ENCODE assay signal across 15 mouse cellular contexts in genomic region chr8:121936391-121936790, GRCm38 (mm10). TPM values are rescaled to one million over a fixed set of nuclear protein-coding genes. Genes with fewer than 3 reads are reported as not detected.
DNase-seq lines count a peak whose midpoint lies in the region; ATAC-seq and TF ChIP-seq lines count a peak whose summit lies in the region.
"Had no signal": no experiment of that assay in that cellular context is flagged by ENCODE, and none has a peak within 500 bp of the region (broad histone marks: within the 10 kb centered on the region; RNA-seq: fewer than 3 reads in every experiment).

No protein-coding gene starts in this region.

- TF ChIP-seq POLR2A in kidney, adult 2 months (IDR thresholded peaks at IDR 0.05; ENCODE audit: low read depth, low read length), result no peak

- H3K27me3 ChIP-seq in kidney, adult 2 months (replicated peaks; ENCODE audit: control insufficient read depth, insufficient read depth, low read length), result no peaks in the 10 kb centered on the region
- no peaks in the 10 kb centered on the region for H3K27me3 ChIP-seq in forebrain, postnatal 0 days (ENCODE audit: insufficient read depth, low read length)
- no peaks in the 10 kb centered on the region for H3K27me3 ChIP-seq in liver, postnatal 0 days (ENCODE audit: insufficient read depth, low read length)
- H3K27me3 ChIP-seq: heart, embryonic 13.5 days; stomach, embryonic 15.5 days had no signal

- H3K27ac ChIP-seq in kidney, adult 2 months (ENCODE audit: insufficient read depth, low read depth, low read length), result no peak overlapping the region
- 0 out of 2 replicates have a peak overlapping the region, but pooled peaks have one; percentile 72 for H3K27ac ChIP-seq in forebrain, postnatal 0 days (ENCODE audit: low read depth, low read length)
- H3K27ac ChIP-seq in liver, postnatal 0 days (ENCODE audit: low read depth), result no peak overlapping the region
- H3K27ac ChIP-seq: heart, embryonic 13.5 days; stomach, embryonic 15.5 days had no signal

- 64% methylated on average over 14 of the region's 14 CpGs for WGBS in kidney, adult 2 months
- WGBS in forebrain, postnatal 0 days, result 82% methylated on average over 14 of the region's 14 CpGs
- WGBS in liver, postnatal 0 days (ENCODE audit: insufficient replicate concordance), result 76% methylated on average over 14 of the region's 14 CpGs

- H3K9me3 ChIP-seq in forebrain, postnatal 0 days (ENCODE audit: low read length), result no peaks in the 10 kb centered on the region
- no peaks in the 10 kb centered on the region for H3K9me3 ChIP-seq in liver, postnatal 0 days (ENCODE audit: low read length)
- H3K9me3 ChIP-seq: stomach, embryonic 15.5 days had no signal

- no peak overlapping the region for H3K4me3 ChIP-seq in kidney, adult 2 months (ENCODE audit: insufficient read depth, low read depth, low read length)
- no peak overlapping the region for H3K4me3 ChIP-seq in forebrain, postnatal 0 days (ENCODE audit: low read depth, low read length)
- no peak overlapping the region for H3K4me3 ChIP-seq in liver, postnatal 0 days (ENCODE audit: low read depth, low read length)
- H3K4me3 ChIP-seq: heart, embryonic 13.5 days; stomach, embryonic 15.5 days had no signal

- no peak overlapping the region for H3K4me2 ChIP-seq in forebrain, postnatal 0 days (ENCODE audit: low read depth)
- no peak overlapping the region for H3K4me2 ChIP-seq in liver, postnatal 0 days (ENCODE audit: low read depth, low read length)
- H3K4me2 ChIP-seq: heart, embryonic 13.5 days; stomach, embryonic 15.5 days had no signal

- no peak overlapping the region for H3K9ac ChIP-seq in forebrain, postnatal 0 days
- no peak overlapping the region for H3K9ac ChIP-seq in liver, postnatal 0 days (replicated peaks)
- H3K9ac ChIP-seq: heart, embryonic 13.5 days; stomach, embryonic 15.5 days had no signal

- no peaks in the 10 kb centered on the region for H3K4me1 ChIP-seq in kidney, adult 2 months (ENCODE audit: control insufficient read depth, insufficient read depth, low read length)
- H3K4me1 ChIP-seq in forebrain, postnatal 0 days (ENCODE audit: insufficient read depth), result peaks cover 14% of the 10 kb centered on the region
- no peaks in the 10 kb centered on the region for H3K4me1 ChIP-seq in liver, postnatal 0 days (ENCODE audit: insufficient read depth)

- DNase-seq in cerebellum, postnatal 10 days, result peak; percentile 68 to 75
- DNase-seq in cerebellum, adult 9-11 months, result no peak
- peak; percentile 51 for DNase-seq in kidney, postnatal 10 days
- DNase-seq in kidney, adult 2 months, result no peak
- no peak for DNase-seq in forebrain, postnatal 0 days
- peak; percentile 60 for DNase-seq in mesoderm, embryonic 11.5 days (ENCODE audit: low read depth, low spot score)
- no peak for DNase-seq in liver, postnatal 0 days
- no peak for DNase-seq in ovary, postnatal 14 days (ENCODE audit: low spot score)
- DNase-seq: kidney, adult 18-20 months; liver had no signal

- TF ChIP-seq EP300 in liver, postnatal 0 days (IDR thresholded peaks at IDR 0.05; ENCODE audit: low read depth), result no peak

- ATAC-seq in forebrain, postnatal 0 days, result no peak
- no peak for ATAC-seq in liver, postnatal 0 days

- TF ChIP-seq CTCF in kidney, adult 2 months (conservative IDR thresholded peaks at IDR 0.05; ENCODE audit: insufficient read depth, insufficient read length, low read depth, low read length), result no peak
- no peak for TF ChIP-seq CTCF in forebrain, postnatal 0 days (IDR thresholded peaks at IDR 0.05; ENCODE audit: low read depth)
- no peak for TF ChIP-seq CTCF in liver, postnatal 0 days (IDR thresholded peaks at IDR 0.05; ENCODE audit: low read depth)

- no peaks in the 10 kb centered on the region for H3K36me3 ChIP-seq in kidney, adult 2 months (ENCODE audit: control insufficient read depth, insufficient read depth, low read length)
- no peaks in the 10 kb centered on the region for H3K36me3 ChIP-seq in forebrain, postnatal 0 days (ENCODE audit: insufficient read depth)
- H3K36me3 ChIP-seq in liver, postnatal 0 days (replicated peaks; ENCODE audit: insufficient read depth, low read length), result no peaks in the 10 kb centered on the region; the same call in 1 of the 2 replicates
- H3K36me3 ChIP-seq: heart, embryonic 13.5 days; stomach, embryonic 15.5 days had no signal

RNA-seq across cellular contexts. Expression of gene Car5a, which starts 8.3 kb away (rescaled TPM):
- polyA plus RNA-seq in kidney, adult 2 months (2012; rRNA removed), result 13.4 and 17.9 TPM in 2 replicates
- total RNA-seq in forebrain, postnatal 0 days (2014; rRNA removed), result 0.23 TPM in 1 of 2 replicates, not detected in the other
- 0.48 and 0.52 TPM in 2 replicates for polyA plus RNA-seq in forebrain, postnatal 0 days (2015; fragmentation: Nextera tagmentation; extraction: Ambion mirVana)
- 5.9 and 9.6 TPM in 2 replicates for polyA plus RNA-seq in liver, postnatal 0 days (2015; fragmentation: Nextera tagmentation; extraction: Ambion mirVana)
- total RNA-seq: common myeloid progenitor, adult 5-6 weeks; layer of hippocampus, postnatal 14 days; megakaryocyte, adult 5-6 weeks had no signal

RNA-seq across cellular contexts. Expression of gene Banp, which starts 13.2 kb away (rescaled TPM):
- 35.7 and 44.9 TPM in 2 replicates for polyA plus RNA-seq in kidney, adult 2 months (2012; rRNA removed)
- 37.9 and 44.1 TPM in 2 replicates for total RNA-seq in forebrain, postnatal 0 days (2014; rRNA removed)
- 29.3 and 30.0 TPM in 2 replicates for polyA plus RNA-seq in forebrain, postnatal 0 days (2015; fragmentation: Nextera tagmentation; extraction: Ambion mirVana)
- 7.6 and 7.9 TPM in 2 replicates for polyA plus RNA-seq in liver, postnatal 0 days (2015; fragmentation: Nextera tagmentation; extraction: Ambion mirVana)

RNA-seq across cellular contexts. Expression of gene Slc7a5, which starts 28.9 kb away (rescaled TPM):
- polyA plus RNA-seq in kidney, adult 2 months (2012; rRNA removed), result 4.3 and 4.6 TPM in 2 replicates
- 58.1 and 99.4 TPM in 2 replicates for total RNA-seq in forebrain, postnatal 0 days (2014; rRNA removed)
- polyA plus RNA-seq in forebrain, postnatal 0 days (2015; fragmentation: Nextera tagmentation; extraction: Ambion mirVana), result 64.7 and 67.9 TPM in 2 replicates
- 10.5 and 10.8 TPM in 2 replicates for polyA plus RNA-seq in liver, postnatal 0 days (2015; fragmentation: Nextera tagmentation; extraction: Ambion mirVana)

Comparison
In these comparisons a context has a peak if more than half of its experiments do, and no peak if none do; other contexts are left out.
1. DNase-seq: peak in cerebellum, postnatal 10 days (2 of 2), kidney, postnatal 10 days (single experiment) and mesoderm, embryonic 11.5 days (single experiment); none in cerebellum, adult 9-11 months (single experiment), kidney, adult 2 months (single experiment), forebrain, postnatal 0 days (single experiment), liver, postnatal 0 days (single experiment) and ovary, postnatal 14 days (single experiment).